Mouse (Mus musculus) kidney, postnatal 0 days (tissue): ENCODE measurements around the gene Gbx1. TPM values are rescaled to one million over a fixed set of nuclear protein-coding genes. Genes with fewer than 3 reads are reported as not detected.

Experiments used
- ATAC-seq: fragments of 200-750 bp; cut with Nextera tagmentation; replicated peaks from 2 replicates; pipeline ENCODE4 v1.8.0; 2017; ENCODE audit warnings: low read depth, moderate number of reproducible peaks, moderate TSS enrichment, moderate library complexity; ENCODE audit not compliant: low FRiP score
- DNase-seq: peaks from one replicate; pipeline ENCODE4 v3.0.0-alpha.2; 2016; ENCODE audit warnings: low spot score
- H3K27ac ChIP-seq: fragments of 300-500 bp; sonication (generic); 2 replicates; pipeline ENCODE4 v1.5.1; 2014; ENCODE audit warnings: mild to moderate bottlenecking
- H3K27me3 ChIP-seq: fragments of 300-500 bp; sonication (generic); 2 replicates; pipeline ENCODE4 v1.6.1; 2014; ENCODE audit warnings: low read length, mixed read lengths; ENCODE audit not compliant: insufficient read depth
- H3K36me3 ChIP-seq: fragments of 300-500 bp; sonication (generic); 2 replicates; pipeline ENCODE4 v1.6.1; 2014; ENCODE audit warnings: low read length, mixed read lengths; ENCODE audit not compliant: insufficient read depth
- H3K4me1 ChIP-seq: fragments of 300-500 bp; sonication (generic); replicated peaks from 2 replicates; pipeline ENCODE4 v1.6.1; 2014; ENCODE audit warnings: antibody characterized with exemption, low read length, mixed read lengths; ENCODE audit not compliant: insufficient read depth
- H3K4me2 ChIP-seq: fragments of 300-500 bp; sonication (generic); 2 replicates; pipeline ENCODE4 v1.6.1; 2014; ENCODE audit warnings: mild to moderate bottlenecking, low read length, moderate library complexity, mixed read lengths
- H3K4me3 ChIP-seq: fragments of 300-500 bp; sonication (generic); replicated peaks from 2 replicates; pipeline ENCODE4 v1.5.1; 2014; ENCODE audit warnings: low read depth, low read length
- H3K9ac ChIP-seq: fragments of 300-500 bp; sonication (generic); 2 replicates; pipeline ENCODE4 v1.6.1; 2014; ENCODE audit warnings: low read depth, low read length
- H3K9me3 ChIP-seq: fragments of 300-500 bp; sonication (generic); replicated peaks from 2 replicates; pipeline ENCODE4 v1.6.1; 2016; ENCODE audit warnings: low read length, inconsistent platforms, mixed read lengths
- CTCF ChIP-seq: IDR thresholded peaks from 2 replicates; pipeline ENCODE4 v1.5.1; 2016; ENCODE audit warnings: antibody characterized with exemption, low read depth, mild to moderate bottlenecking, moderate library complexity
- WGBS: fragments of 180-500 bp; shearing (Covaris S2); extraction: QIAGEN DNeasy Blood & Tissue Kit; methylation state at CpG from one replicate; pipeline ENCODE4 v1.1.7; 2014; 5-methylcytosine and 5-hydroxymethylcytosine counted together
- polyA plus RNA-seq: library from polyadenylated mRNA; unstranded; fragments of >200 nt; fragmentation: Nextera tagmentation; extraction: Ambion mirVana; gene quantifications from 2 replicates; pipeline ENCODE4 v1.2.1, GENCODE M21; 2015

Gbx1 gene
- polyA plus RNA-seq, 1 experiment from 2014 or later: 0.04 TPM

DNA sequence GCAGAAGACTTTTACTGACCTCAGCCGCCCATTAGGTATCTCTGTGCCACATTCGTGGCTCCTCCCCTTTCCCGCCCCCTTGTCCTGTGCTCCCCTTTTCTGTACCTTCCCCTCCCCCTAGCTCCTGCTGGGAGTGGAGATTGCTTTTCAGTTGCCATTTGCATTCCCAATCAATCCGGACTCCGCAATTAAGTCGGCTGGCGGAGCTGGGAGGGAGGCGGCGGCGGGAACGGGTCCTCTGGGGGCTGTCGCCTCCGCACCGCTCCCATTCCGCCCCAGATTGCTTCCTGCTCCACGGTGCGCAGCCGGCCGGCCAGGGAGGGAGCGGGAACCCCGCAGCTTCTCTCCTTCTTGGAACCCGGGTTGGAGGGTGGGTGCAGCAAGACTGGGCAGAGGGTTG lies 42.0 kb downstream of the Gbx1 start:
- Histone ChIP-seq H3K9ac (peak overlapping the region; percentile 31; the same call in 1 of the 2 replicates), H3K4me1 (peaks cover 8% of the 10 kb centered on the region; the same call in 1 of the 2 replicates), H3K27me3 (no peaks in the 10 kb centered on the region), H3K4me2 (peak overlapping the region; percentile 46), H3K27ac (no peak overlapping the region), H3K4me3 (peak overlapping the region; percentile 14; the same call in 1 of the 2 replicates), H3K9me3 (no peaks in the 10 kb centered on the region), H3K36me3 (peaks cover 45% of the 10 kb centered on the region)
- DNase-seq (no peak), ATAC-seq (no peak)
- no peak for TF ChIP-seq CTCF
- WGBS: 33% methylated on average over 22 of the region's 22 CpGs

GRCm38 (mm10) chr5:24483326-24483725 lies 43.7 kb downstream of the Gbx1 start:
- TF ChIP-seq CTCF: peak; percentile 90
- 32% methylated on average over 11 of the region's 11 CpGs for WGBS
- ATAC-seq: peak; percentile 30

DNA sequence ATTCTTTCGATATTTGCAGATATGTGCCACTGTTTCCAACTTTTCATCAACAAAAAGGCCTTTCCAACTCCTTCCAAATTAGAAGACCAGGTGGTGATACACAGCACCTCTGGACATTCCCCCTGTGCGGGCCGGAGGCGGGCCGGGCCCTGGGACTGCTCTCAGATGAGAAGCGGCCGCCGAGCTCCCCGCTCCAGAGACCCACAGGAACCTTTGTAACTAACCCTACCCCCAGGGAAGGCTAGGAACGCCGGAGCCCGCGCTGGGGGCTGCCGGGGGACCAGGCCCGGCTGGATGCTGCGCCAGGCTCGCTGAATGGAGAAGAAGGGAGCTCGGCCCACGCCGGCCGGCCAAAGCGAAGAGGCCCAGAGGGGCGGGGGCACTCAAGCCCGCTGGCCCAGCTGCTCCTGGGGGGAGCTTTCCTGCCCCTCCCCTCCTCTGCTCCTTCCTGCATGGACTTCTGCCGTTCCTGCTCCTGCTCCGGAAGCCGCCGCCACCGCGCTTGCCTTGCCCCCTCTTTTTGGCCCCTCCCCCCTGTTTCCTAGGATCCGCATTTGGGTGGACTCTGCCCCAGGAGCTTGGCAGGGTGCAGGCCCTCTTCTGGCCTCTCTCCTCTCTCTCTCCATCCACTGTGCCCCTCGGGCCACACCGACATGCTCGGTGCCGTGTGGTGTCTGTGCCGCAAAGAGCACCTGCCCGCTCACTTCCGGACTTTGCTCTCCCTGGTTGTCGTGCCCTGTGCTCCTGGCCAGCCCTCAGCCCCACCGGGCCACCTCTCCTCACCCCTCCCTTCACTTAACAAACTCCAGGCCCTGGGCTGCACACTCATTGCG lies 44.5 kb downstream of the Gbx1 start:
- Histone ChIP-seq H3K27ac (peak overlapping the region; percentile 70), H3K27me3 (no peaks in the 10 kb centered on the region), H3K4me2 (peak overlapping the region; percentile 36), H3K4me1 (peaks cover 8% of the 10 kb centered on the region; the same call in 1 of the 2 replicates), H3K9ac (no peak overlapping the region), H3K9me3 (no peaks in the 10 kb centered on the region), H3K36me3 (peaks cover 42% of the 10 kb centered on the region), H3K4me3 (no peak overlapping the region)
- no peak for TF ChIP-seq CTCF
- ATAC-seq (peak; percentile 86), DNase-seq (peak; percentile 52)
- 50% methylated on average over 41 of the region's 41 CpGs for WGBS

More at GRCm38 (mm10) chr5:24483326-24483725, 43.7 kb downstream of the Gbx1 start:
- Histone ChIP-seq H3K4me1 (peaks cover 8% of the 10 kb centered on the region; the same call in 1 of the 2 replicates), H3K36me3 (peaks cover 46% of the 10 kb centered on the region), H3K9ac (no peak overlapping the region), H3K4me3 (no peak overlapping the region), H3K4me2 (no peak overlapping the region), H3K27me3 (no peaks in the 10 kb centered on the region), H3K9me3 (no peaks in the 10 kb centered on the region), H3K27ac (peak overlapping the region; percentile 67)
- DNase-seq: peak; percentile 84

- WGBS: 5% methylated on average over 4 of the region's 4 CpGs
- TF ChIP-seq CTCF: peak; percentile 76
- ATAC-seq: peak; percentile 38
Measured at GRCm38 (mm10) chr5:24481647-24482046, 45.4 kb downstream of the Gbx1 start.

DNA sequence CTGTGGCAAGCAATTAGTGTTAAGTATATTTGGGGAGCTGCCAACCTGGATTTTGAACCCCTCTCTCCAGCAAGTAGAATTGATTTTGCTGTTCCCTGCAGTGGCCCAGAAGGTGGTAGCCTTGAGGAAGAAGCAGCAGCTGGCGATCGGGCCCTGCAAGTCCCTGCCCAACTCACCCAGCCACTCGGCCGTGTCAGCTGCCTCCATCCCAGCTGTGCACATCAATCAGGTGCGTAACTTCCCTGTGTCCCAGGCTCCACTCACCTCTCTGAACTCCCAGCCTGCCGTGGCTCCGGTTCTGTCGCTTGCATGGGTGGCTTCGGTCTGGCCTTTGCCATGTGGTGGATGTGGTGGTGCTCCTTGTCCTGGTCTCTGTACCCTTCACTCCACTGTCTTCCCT lies 49.1 kb downstream of the Gbx1 start:
- no peak for TF ChIP-seq CTCF
- H3K9ac ChIP-seq: no peak overlapping the region
- H3K9me3 ChIP-seq: no peaks in the 10 kb centered on the region
- WGBS: 69% methylated on average over 9 of the region's 9 CpGs
- peaks cover 41% of the 10 kb centered on the region for H3K36me3 ChIP-seq
- no peak overlapping the region for H3K27ac ChIP-seq
- peaks cover 22% of the 10 kb centered on the region; the same call in 1 of the 2 replicates for H3K4me1 ChIP-seq
- DNase-seq (no peak), ATAC-seq (no peak)
- H3K4me3 ChIP-seq: no peak overlapping the region
- no peak overlapping the region for H3K4me2 ChIP-seq
- 0 out of 2 replicates have a peak, but pooled peaks cover 5% of the 10 kb centered on the region for H3K27me3 ChIP-seq

More at GRCm38 (mm10) chr5:24481647-24482046, 45.4 kb downstream of the Gbx1 start:
- no peaks in the 10 kb centered on the region for H3K27me3 ChIP-seq
- DNase-seq: peak; percentile 84
- peaks cover 47% of the 10 kb centered on the region for H3K36me3 ChIP-seq
- H3K27ac ChIP-seq: no peak overlapping the region
- H3K4me2 ChIP-seq: no peak overlapping the region
- H3K9ac ChIP-seq: no peak overlapping the region
- H3K4me1 ChIP-seq: peaks cover 8% of the 10 kb centered on the region; the same call in 1 of the 2 replicates
- H3K4me3 ChIP-seq: no peak overlapping the region
- no peaks in the 10 kb centered on the region for H3K9me3 ChIP-seq

DNA sequence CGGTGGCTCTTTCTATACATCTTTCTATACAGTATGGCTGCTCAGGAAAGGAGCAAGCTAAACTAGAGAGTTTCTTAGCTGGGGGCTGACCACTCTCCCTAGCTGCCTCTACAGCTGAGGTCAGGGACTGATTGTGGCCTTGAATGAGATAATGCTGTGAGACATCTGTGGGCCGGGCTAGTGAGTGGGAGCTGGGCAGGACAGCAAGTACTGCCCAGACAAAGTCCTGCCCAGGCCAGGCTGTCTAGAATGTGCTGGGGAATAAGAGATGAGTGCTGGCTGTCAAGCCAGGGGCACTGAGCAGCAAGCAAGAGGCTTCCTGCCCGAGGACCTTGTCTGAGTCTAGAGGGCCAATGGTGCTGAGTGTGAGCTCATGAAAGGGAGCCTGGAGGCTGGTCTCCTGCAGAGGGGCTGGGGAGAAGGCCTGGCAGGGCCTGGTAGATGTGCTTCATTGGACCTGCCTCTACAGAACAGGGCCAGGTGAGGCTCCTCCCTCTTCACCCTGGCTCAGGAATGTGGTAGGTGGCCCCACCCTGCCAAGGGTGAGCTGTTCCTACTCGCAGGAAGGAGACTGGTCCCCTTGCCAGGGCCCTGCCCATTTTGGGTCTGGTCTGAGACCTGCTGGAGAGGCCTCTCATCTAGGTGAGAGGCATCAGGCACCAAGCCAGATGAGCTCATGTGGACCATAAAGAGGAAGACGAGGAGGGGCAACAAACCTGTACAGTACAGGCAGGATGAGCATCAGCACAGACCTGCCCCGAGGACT lies 51.3 kb downstream of the Gbx1 start:
- Histone ChIP-seq H3K4me3 (no peak overlapping the region), H3K4me1 (peaks cover 22% of the 10 kb centered on the region; the same call in 1 of the 2 replicates), H3K27me3 (0 out of 2 replicates have a peak, but pooled peaks cover 5% of the 10 kb centered on the region), H3K9me3 (no peaks in the 10 kb centered on the region), H3K36me3 (peaks cover 33% of the 10 kb centered on the region), H3K4me2 (peak overlapping the region; percentile 90; the same call in 1 of the 2 replicates), H3K9ac (no peak overlapping the region), H3K27ac (no peak overlapping the region)
- TF ChIP-seq CTCF: no peak
- DNase-seq: no peak
- 77% methylated on average over 6 of the region's 6 CpGs for WGBS
- peak; percentile 44 for ATAC-seq
